In the genomic region with DNA sequence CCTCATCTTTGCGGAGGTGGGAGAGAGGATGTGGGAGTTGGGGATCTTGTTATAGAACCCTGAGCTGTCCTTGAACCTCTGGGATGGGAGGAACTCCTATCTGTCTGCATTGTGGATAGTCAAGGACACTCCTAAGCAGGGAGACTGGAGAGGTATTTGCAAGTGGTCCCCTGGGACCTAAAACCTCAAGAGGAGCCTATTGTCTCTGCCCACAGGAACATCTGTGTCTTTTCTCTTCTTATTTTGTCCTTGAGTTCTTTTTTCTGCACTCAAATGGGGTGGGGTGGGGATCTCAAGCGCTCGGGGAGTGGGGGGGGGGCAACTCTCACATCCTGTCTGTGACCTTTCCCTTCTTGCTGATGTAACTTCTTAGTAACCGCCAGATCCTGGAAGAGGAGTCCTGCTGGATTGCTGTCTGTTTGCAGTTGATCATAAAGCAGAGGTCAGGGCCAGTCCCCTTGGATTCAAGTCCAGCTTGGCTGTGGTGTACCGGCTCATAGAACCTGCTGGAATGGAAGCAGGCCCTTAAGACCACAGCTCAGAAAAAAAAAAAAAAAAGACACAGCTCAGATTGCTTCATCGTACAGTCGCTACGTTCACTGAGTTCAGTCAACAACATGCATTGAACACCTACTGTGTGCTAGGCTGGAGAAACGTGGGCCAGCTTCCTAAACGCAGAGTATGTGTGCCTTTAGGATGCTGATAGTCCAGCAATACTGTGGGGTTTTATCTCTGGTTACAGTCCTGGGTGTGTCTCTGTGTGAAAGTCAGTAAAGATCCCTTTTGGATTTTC, we compare ENCODE assay signal across 11 mouse cellular contexts. TPM values are rescaled to one million over a fixed set of nuclear protein-coding genes. Genes with fewer than 3 reads are reported as not detected.
DNase-seq lines count a peak whose midpoint lies in the region; ATAC-seq and TF ChIP-seq lines count a peak whose summit lies in the region.
"Had no signal": no experiment of that assay in that cellular context is flagged by ENCODE, and none has a peak within 500 bp of the region (broad histone marks: within the 10 kb centered on the region; RNA-seq: fewer than 3 reads in every experiment).

No protein-coding gene starts in this region.

- peak; percentile 39 for DNase-seq in kidney, postnatal 0 days (ENCODE audit: low spot score)
- no peak for DNase-seq in kidney, adult 18-20 months
- peak; percentile 61 for DNase-seq in MEL (ENCODE audit: low read depth, low spot score)
- peak; percentile 67 for DNase-seq in c-Kit-negative CD71-positive TER-119-positive erythroid progenitor cells, embryonic 14.5 days (ENCODE audit: low read depth, low spot score)
- DNase-seq in right cerebral cortex, adult 2 months (ENCODE audit: low spot score in 2 of 2): no peak
- DNase-seq in layer of hippocampus, adult 11-12 months (ENCODE audit: low spot score): no peak
- DNase-seq in thymus, postnatal 36 days: no peak
- DNase-seq: cerebellum, adult 11-12 months had no signal

- no peak for ATAC-seq in kidney, postnatal 0 days (replicated peaks; ENCODE audit: low FRiP score, low read depth)
- ATAC-seq in liver, embryonic 15.5 days (ENCODE audit: insufficient read depth): peak; percentile 65

- H3K36me3 ChIP-seq in kidney, postnatal 0 days (ENCODE audit: insufficient read depth, low read length): no peaks in the 10 kb centered on the region
- peaks cover 0 to 41% of the 10 kb centered on the region in 2 experiments; a peak in 2 of 4 replicates for H3K36me3 ChIP-seq in MEL (ENCODE audit: control insufficient read depth in 1 of 2, insufficient read depth in 2 of 2, low read length in 2 of 2)
- peaks cover 15% of the 10 kb centered on the region for H3K36me3 ChIP-seq in liver, embryonic 15.5 days (replicated peaks)

- no peak overlapping the region for H3K9ac ChIP-seq in kidney, postnatal 0 days (ENCODE audit: low read depth, low read length)
- H3K9ac ChIP-seq in MEL (ENCODE audit: control insufficient read depth, low read depth, low read length, poor library complexity, severe bottlenecking): peak overlapping the region; percentile 35
- H3K9ac ChIP-seq in liver, embryonic 15.5 days: peak overlapping the region; percentile 67

- no peak for TF ChIP-seq RAD21 in MEL (IDR thresholded peaks at IDR 0.05; ENCODE audit: low read depth, low read length)

- peaks cover 3% of the 10 kb centered on the region; the same call in 1 of the 2 replicates for H3K27me3 ChIP-seq in kidney, postnatal 0 days (ENCODE audit: insufficient read depth, low read length)
- H3K27me3 ChIP-seq in MEL (ENCODE audit: control insufficient read depth in 1 of 2, insufficient read depth in 2 of 2, low read length in 2 of 2): no peaks in the 10 kb centered on the region
- peaks cover 21% of the 10 kb centered on the region for H3K27me3 ChIP-seq in liver, embryonic 15.5 days

- WGBS in kidney, postnatal 0 days: 63% methylated on average over 10 of the region's 10 CpGs
- WGBS in liver, embryonic 15.5 days (ENCODE audit: insufficient replicate concordance): 39% methylated on average over 10 of the region's 10 CpGs

- TF ChIP-seq POLR2A in MEL (IDR thresholded peaks at IDR 0.05; ENCODE audit: control insufficient read depth in 1 of 2, insufficient read depth in 1 of 2, low read depth in 1 of 2, low read length in 2 of 2, poor library complexity in 1 of 2): no peak

- TF ChIP-seq CTCF in kidney, postnatal 0 days (IDR thresholded peaks at IDR 0.05; ENCODE audit: low read depth): no peak
- no peak for TF ChIP-seq CTCF in MEL (IDR thresholded peaks at IDR 0.05 in 2 of 3, conservative IDR thresholded peaks at IDR 0.05 in 1 of 3; ENCODE audit: control insufficient read depth in 1 of 3, insufficient read depth in 1 of 3, low read depth in 2 of 3, low read length in 3 of 3, poor library complexity in 1 of 3, severe bottlenecking in 1 of 3)

- H3K4me1 ChIP-seq in kidney, postnatal 0 days (replicated peaks; ENCODE audit: insufficient read depth, low read length): 0 out of 2 replicates have a peak, but pooled peaks cover 7% of the 10 kb centered on the region
- peaks cover 14 to 46% of the 10 kb centered on the region in 2 experiments for H3K4me1 ChIP-seq in MEL (ENCODE audit: control insufficient read depth in 1 of 2, insufficient read depth in 2 of 2, low read length in 2 of 2)
- H3K4me1 ChIP-seq in liver, embryonic 15.5 days (replicated peaks): peaks cover 65% of the 10 kb centered on the region

- H3K4me2 ChIP-seq in kidney, postnatal 0 days (ENCODE audit: low read length): peak overlapping the region; percentile 61; the same call in 1 of the 2 replicates
- H3K4me2 ChIP-seq in liver, embryonic 15.5 days: peak overlapping the region; percentile 97

- H3K27ac ChIP-seq in kidney, postnatal 0 days: no peak overlapping the region
- H3K27ac ChIP-seq in MEL (ENCODE audit: control insufficient read depth, low read depth, low read length): peak overlapping the region; percentile 59
- peak overlapping the region; percentile 93 for H3K27ac ChIP-seq in liver, embryonic 15.5 days (replicated peaks)
- H3K27ac ChIP-seq: macrophage had no signal

- H3K9me3 ChIP-seq in kidney, postnatal 0 days (replicated peaks; ENCODE audit: low read length): no peaks in the 10 kb centered on the region
- no peaks in the 10 kb centered on the region for H3K9me3 ChIP-seq in MEL (replicated peaks; ENCODE audit: insufficient read depth, low read length)
- no peaks in the 10 kb centered on the region for H3K9me3 ChIP-seq in liver, embryonic 15.5 days (replicated peaks)

- H3K79me2 ChIP-seq in MEL (ENCODE audit: control insufficient read depth, insufficient read depth, low read length, poor library complexity): peaks cover 9% of the 10 kb centered on the region

- TF ChIP-seq EP300 in MEL (IDR thresholded peaks at IDR 0.05; ENCODE audit: low read depth in 1 of 2, low read length in 2 of 2): peak; percentile 69 to 77

- H3K4me3 ChIP-seq in kidney, postnatal 0 days (replicated peaks; ENCODE audit: low read depth, low read length): no peak overlapping the region
- H3K4me3 ChIP-seq in MEL (ENCODE audit: control insufficient read depth in 1 of 2, insufficient read depth in 1 of 2, low read depth in 2 of 2, low read length in 2 of 2): no peak overlapping the region
- H3K4me3 ChIP-seq in liver, embryonic 15.5 days (replicated peaks): peak overlapping the region; percentile 71

TF ChIP-seq in MEL, 35 proteins besides CTCF, POLR2A, EP300 and RAD21 (continues in another document):
- TF ChIP-seq TCF12 (IDR thresholded peaks at IDR 0.05; ENCODE audit: low read depth, low read length) (peak; percentile 70; the same call in 1 of the 2 replicates), MYC (IDR thresholded peaks at IDR 0.05; ENCODE audit: low read depth, low read length) (0 out of 2 replicates have a peak, but pooled peaks have one; percentile 36), USF1 (IDR thresholded peaks at IDR 0.05; ENCODE audit: low read depth, low read length) (no peak), CHD1 (IDR thresholded peaks at IDR 0.05; ENCODE audit: low read depth, low read length) (no peak), NELFE (IDR thresholded peaks at IDR 0.05; ENCODE audit: low read depth, low read length) (no peak), MAZ (IDR thresholded peaks at IDR 0.05; ENCODE audit: low read depth, low read length) (no peak), ZMIZ1 (IDR thresholded peaks at IDR 0.05; ENCODE audit: low read depth, low read length) (no peak), CHD2 (IDR thresholded peaks at IDR 0.05; ENCODE audit: low read length) (no peak), POLR2AphosphoS2 (IDR thresholded peaks at IDR 0.05; ENCODE audit: low read length) (0 out of 2 replicates have a peak, but pooled peaks have one; percentile 26), MAX (IDR thresholded peaks at IDR 0.05; ENCODE audit: low read length) (no peak), NRF1 (IDR thresholded peaks at IDR 0.05; ENCODE audit: insufficient read depth, low read depth, low read length, poor library complexity, severe bottlenecking) (no peak), BHLHE40 (IDR thresholded peaks at IDR 0.05; ENCODE audit: borderline replicate concordance, low read depth, low read length) (no peak), POLR2AphosphoS5 (IDR thresholded peaks at IDR 0.05; ENCODE audit: borderline replicate concordance, low read depth, low read length) (no peak)

RNA-seq across cellular contexts. Expression of gene Mmp11, which starts 1.8 kb away (rescaled TPM):
- polyA plus RNA-seq in kidney, postnatal 0 days (2015; fragmentation: Nextera tagmentation; extraction: Ambion mirVana): 39.4 and 43.2 TPM in 2 replicates
- total RNA-seq in MEL (2012; rRNA removed): 1.3 and 1.5 TPM in 2 replicates
- polyA plus RNA-seq in MEL (2012; ENCODE audit: insufficient read depth in 1 of 2, insufficient read length in 2 of 2, low read depth in 1 of 2, low replicate concordance in 2 of 2, missing spikeins in 1 of 2): 1 to 10 TPM in 1 of 2 experiments, not detected in 1; 5.9 TPM
- 2.4 and 3.1 TPM in 2 replicates for polyA plus RNA-seq in liver, embryonic 15.5 days (2015; fragmentation: Nextera tagmentation; extraction: Ambion mirVana)

RNA-seq across cellular contexts. Expression of gene Gm867, which starts 2.4 kb away (rescaled TPM):
- 0.32 and 0.39 TPM in 2 replicates for polyA plus RNA-seq in kidney, postnatal 0 days (2015; fragmentation: Nextera tagmentation; extraction: Ambion mirVana)
- 0.08 and 0.26 TPM in 2 replicates for total RNA-seq in MEL (2012; rRNA removed)
- polyA plus RNA-seq in MEL (2012; ENCODE audit: insufficient read depth in 1 of 2, insufficient read length in 2 of 2, low read depth in 1 of 2, low replicate concordance in 2 of 2, missing spikeins in 1 of 2): 1 to 10 TPM in 1 of 2 experiments, not detected in 1; 1.6 TPM
- polyA plus RNA-seq in liver, embryonic 15.5 days (2015; fragmentation: Nextera tagmentation; extraction: Ambion mirVana): 25.1 and 27.1 TPM in 2 replicates
- total RNA-seq: gastrocnemius, adult 8-10 months had no signal
- polyA plus RNA-seq: macrophage had no signal

RNA-seq across cellular contexts. Expression of gene Vpreb3, which starts 4.8 kb away (rescaled TPM):
- polyA plus RNA-seq in kidney, postnatal 0 days (2015; fragmentation: Nextera tagmentation; extraction: Ambion mirVana): 0.78 and 0.97 TPM in 2 replicates
- total RNA-seq in MEL (2012; rRNA removed): 0.27 TPM in 1 of 2 replicates, not detected in the other
- polyA plus RNA-seq in MEL (2012; ENCODE audit: insufficient read depth in 1 of 2, insufficient read length in 2 of 2, low read depth in 1 of 2, low replicate concordance in 2 of 2, missing spikeins in 1 of 2): under 1 TPM in 1 of 2 experiments, not detected in 1; 0.88 TPM
- polyA plus RNA-seq in liver, embryonic 15.5 days (2015; fragmentation: Nextera tagmentation; extraction: Ambion mirVana): 6.4 and 9.1 TPM in 2 replicates
- total RNA-seq: gastrocnemius, adult 8-10 months had no signal
- polyA plus RNA-seq: macrophage had no signal

RNA-seq across cellular contexts. Expression of gene Chchd10, which starts 5.1 kb away (rescaled TPM):
- polyA plus RNA-seq in kidney, postnatal 0 days (2015; fragmentation: Nextera tagmentation; extraction: Ambion mirVana): 520 and 541 TPM in 2 replicates
- 143 and 158 TPM in 2 replicates for total RNA-seq in MEL (2012; rRNA removed)
- polyA plus RNA-seq in MEL (2012; ENCODE audit: insufficient read depth in 1 of 2, insufficient read length in 2 of 2, low read depth in 1 of 2, low replicate concordance in 2 of 2, missing spikeins in 1 of 2): 100 to 1,000 TPM in 1 of 2 experiments, not detected in 1; 428 TPM
- polyA plus RNA-seq in liver, embryonic 15.5 days (2015; fragmentation: Nextera tagmentation; extraction: Ambion mirVana): 117 and 142 TPM in 2 replicates

RNA-seq across cellular contexts. Expression of gene Gm5134, which starts 16.3 kb away (rescaled TPM):
- 0.16 TPM in 1 of 2 replicates, not detected in the other for polyA plus RNA-seq in kidney, postnatal 0 days (2015; fragmentation: Nextera tagmentation; extraction: Ambion mirVana)
- not detected in 2 replicates for total RNA-seq in MEL (2012; rRNA removed)
- polyA plus RNA-seq in MEL (2012; ENCODE audit: insufficient read depth in 1 of 2, insufficient read length in 2 of 2, low read depth in 1 of 2, low replicate concordance in 2 of 2, missing spikeins in 1 of 2): not detected
- 0.23 TPM in 1 of 2 replicates, not detected in the other for polyA plus RNA-seq in liver, embryonic 15.5 days (2015; fragmentation: Nextera tagmentation; extraction: Ambion mirVana)
- total RNA-seq: gastrocnemius, adult 8-10 months had no signal
- polyA plus RNA-seq: macrophage had no signal

Comparison
In these comparisons a context has a peak if more than half of its experiments do, and no peak if none do; other contexts are left out.
1. DNase-seq: peak in kidney, postnatal 0 days (single experiment), MEL (single experiment) and c-Kit-negative CD71-positive TER-119-positive erythroid progenitor cells, embryonic 14.5 days (single experiment); none in kidney, adult 18-20 months (single experiment), right cerebral cortex, adult 2 months (0 of 2), layer of hippocampus, adult 11-12 months (single experiment) and thymus, postnatal 36 days (0 of 2).
2. RNA of gene Gm867, which starts 2.4 kb away (polyA plus RNA-seq): 25.1 to 27.1 TPM in liver, embryonic 15.5 days; 1.6 TPM in MEL and 0.32 to 0.39 TPM in kidney, postnatal 0 days; every median in the first group is over 10 times any median in the second.